Mouse (Mus musculus): Measurements from ENCODE around the gene Tmem107.

The Tmem107 gene

GRCm38 (mm10) chr11:69105796-69106195, 35.2 kb downstream of the Tmem107 start:
- no peak for DNase-seq (ENCODE audit: low spot score in 2 of 2)

GRCm38 (mm10) chr11:69106299-69106698, 35.7 kb downstream of the Tmem107 start:
- no peak for DNase-seq (ENCODE audit: low spot score in 2 of 2)

DNA sequence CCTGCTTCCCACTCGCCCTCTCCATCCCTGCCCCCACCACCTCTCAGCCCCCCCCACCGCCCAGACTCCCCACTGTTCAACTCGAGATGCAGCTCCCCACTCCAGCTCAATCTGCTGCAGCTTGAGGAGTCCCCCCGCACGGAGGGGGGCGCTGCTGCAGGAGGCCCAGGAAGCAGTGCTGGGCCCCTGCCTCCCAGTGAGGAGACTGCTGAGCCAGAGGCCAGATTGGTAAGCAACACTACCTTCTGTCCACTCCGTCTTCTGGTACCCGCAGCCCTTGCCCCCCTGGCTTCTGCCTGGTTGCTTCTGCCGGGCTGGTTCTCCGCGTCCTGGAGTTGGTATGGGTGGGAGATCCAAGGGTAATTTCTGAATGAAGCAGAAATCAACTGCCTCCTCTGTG, 36.2 kb downstream of the Tmem107 start:
- DNase-seq (ENCODE audit: low spot score in 2 of 2), result no peak

DNA sequence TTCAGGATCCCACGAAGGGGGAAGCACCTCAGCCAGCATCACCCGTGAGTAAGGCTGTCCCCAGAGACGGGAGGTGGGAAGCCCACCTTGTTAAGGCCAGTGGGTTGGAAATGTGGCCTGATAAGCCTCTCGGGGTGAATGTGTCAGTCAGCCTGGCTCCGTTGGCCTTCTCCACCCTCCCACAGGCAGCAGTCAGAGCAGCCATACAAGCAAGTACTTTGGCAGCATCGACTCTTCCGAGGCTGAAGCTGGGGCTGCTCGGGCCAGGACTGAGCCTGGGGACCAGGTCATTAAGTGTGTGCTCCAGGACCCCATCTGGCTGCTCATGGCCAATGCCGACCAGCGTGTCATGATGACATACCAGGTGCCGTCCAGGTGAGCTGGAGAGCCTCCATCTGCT, 37.1 kb downstream of the Tmem107 start:
- DNase-seq (ENCODE audit: low spot score in 2 of 2), result no peak

DNA sequence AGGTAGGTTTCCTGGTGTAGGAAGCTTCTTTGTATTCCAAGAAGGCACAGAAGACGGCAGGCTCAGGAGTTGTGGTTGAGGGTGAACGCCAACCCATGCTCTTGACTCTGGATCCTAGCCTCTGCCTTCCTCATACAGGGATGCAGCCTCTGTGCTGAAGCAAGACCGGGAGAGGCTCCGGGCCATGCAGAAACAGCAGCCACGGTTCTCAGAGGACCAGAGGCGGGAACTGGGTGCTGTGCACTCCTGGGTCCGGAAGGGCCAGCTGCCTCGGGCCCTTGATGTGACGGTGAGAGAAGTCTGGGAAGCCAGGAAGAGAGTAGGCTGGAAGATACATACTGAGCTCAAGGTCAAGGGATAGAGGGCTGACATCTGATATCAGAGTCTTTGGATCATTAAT, 37.6 kb downstream of the Tmem107 start:
- DNase-seq (ENCODE audit: low spot score in 2 of 2), result no peak

GRCm38 (mm10) chr11:69109032-69109900, 38.7 kb downstream of the Tmem107 start:
- DNase-seq (ENCODE audit: low spot score in 2 of 2), result no peak

- peak in 1 of 2 experiments; percentile 92 for DNase-seq (ENCODE audit: low spot score in 2 of 2)
Observed at GRCm38 (mm10) chr11:69110319-69111046, 39.9 kb downstream of the Tmem107 start.

DNA sequence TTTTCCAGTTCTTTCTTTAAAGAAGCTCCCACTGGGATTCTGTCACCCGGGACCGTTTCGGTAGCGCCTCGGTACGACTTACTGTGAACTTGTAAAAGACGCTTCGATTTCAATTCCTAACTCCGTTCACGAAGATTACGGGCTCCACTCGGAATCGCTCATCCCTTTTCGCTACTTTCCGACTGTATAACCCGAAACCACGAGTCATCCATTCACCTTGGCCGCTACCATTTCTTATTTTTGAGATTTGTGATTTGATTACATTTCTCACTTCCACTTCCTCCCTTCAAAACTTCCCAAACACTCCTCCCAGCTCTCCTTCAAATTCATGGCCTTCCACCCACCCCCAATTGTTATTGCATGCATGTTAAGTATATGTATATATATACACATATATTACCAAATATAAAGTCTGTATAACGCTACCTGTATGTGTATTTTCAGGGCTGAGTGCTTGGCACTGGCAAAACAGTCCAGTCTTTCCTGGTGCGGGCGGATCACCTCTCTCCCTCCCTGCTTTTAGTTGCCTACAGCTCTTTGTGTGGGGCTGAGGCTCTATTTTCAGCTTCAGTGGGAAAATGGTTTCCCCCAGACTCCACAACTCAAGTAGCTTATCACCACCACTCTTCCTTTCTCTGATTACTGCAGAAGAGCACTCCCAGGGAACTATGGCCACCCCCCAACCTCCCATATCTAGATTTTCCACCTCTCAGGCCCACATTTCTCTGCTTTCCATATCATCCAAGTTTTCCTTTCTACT, 40.6 kb downstream of the Tmem107 start:
- no peak for DNase-seq (ENCODE audit: low spot score in 2 of 2)

GRCm38 (mm10) chr11:69111865-69112264, 41.3 kb downstream of the Tmem107 start:
- peak in 1 of 2 experiments; percentile 47 for DNase-seq (ENCODE audit: low spot score in 2 of 2)

GRCm38 (mm10) chr11:69114018-69114417, 43.4 kb downstream of the Tmem107 start:
- no peak for DNase-seq (ENCODE audit: low spot score in 2 of 2)

GRCm38 (mm10) chr11:69114621-69115020, 44.0 kb downstream of the Tmem107 start:
- no peak for DNase-seq (ENCODE audit: low spot score in 2 of 2)

- no peak for DNase-seq (ENCODE audit: low spot score in 2 of 2)
Observed at GRCm38 (mm10) chr11:69116843-69117242, 46.2 kb downstream of the Tmem107 start.

GRCm38 (mm10) chr11:69117737-69118695, 47.4 kb downstream of the Tmem107 start:
- DNase-seq (ENCODE audit: low spot score in 2 of 2), result peak in 1 of 2 experiments; percentile 46

- DNase-seq (ENCODE audit: low spot score in 2 of 2), result peak in 1 of 2 experiments; percentile 92
Observed at GRCm38 (mm10) chr11:69118765-69119164, 48.2 kb downstream of the Tmem107 start.

- no peak for DNase-seq (ENCODE audit: low spot score in 2 of 2)
Observed at GRCm38 (mm10) chr11:69119446-69120155, 49.0 kb downstream of the Tmem107 start.

GRCm38 (mm10) chr11:69120221-69121000, 49.8 kb downstream of the Tmem107 start, which contains the start of gene Hes7:
TSS of gene Hes7 (plus strand) at chr11:69120404.
- no peak for DNase-seq (ENCODE audit: low spot score in 2 of 2)

GRCm38 (mm10) chr11:69121001-69121740, 50.6 kb downstream of the Tmem107 start:
- no peak for DNase-seq (ENCODE audit: low spot score in 2 of 2)

GRCm38 (mm10) chr11:69121741-69122335, 51.2 kb downstream of the Tmem107 start:
- DNase-seq (ENCODE audit: low spot score in 2 of 2), result no peak

Data from left cerebral cortex, adult 9 months (tissue).